ENCODE assay signal across 8 mouse cellular contexts in genomic region chr13:63246332-63246940, GRCm38 (mm10).
DNase-seq lines count a peak whose midpoint lies in the region; ATAC-seq lines count a peak whose summit lies in the region.

No protein-coding gene starts in this region.

- no peak overlapping the region for H3K4me2 ChIP-seq in embryonic facial prominence, embryonic 12.5 days (replicated peaks)
- H3K4me2 ChIP-seq in lung, embryonic 15.5 days = peak overlapping the region; percentile 47
- H3K4me2 ChIP-seq in heart, embryonic 15.5 days = peak overlapping the region; percentile 49

- no peak for ATAC-seq in embryonic facial prominence, embryonic 12.5 days (ENCODE audit: insufficient number of reproducible peaks, insufficient read depth, low FRiP score, low TSS enrichment)
- no peak for ATAC-seq in lung, embryonic 15.5 days (ENCODE audit: borderline replicate concordance, extremely low read depth, low FRiP score, low TSS enrichment)
- no peak for ATAC-seq in heart, embryonic 15.5 days (replicated peaks; ENCODE audit: insufficient number of reproducible peaks, insufficient read depth, low FRiP score, low read depth)

- H3K9ac ChIP-seq in embryonic facial prominence, embryonic 12.5 days = no peak overlapping the region
- no peak overlapping the region for H3K9ac ChIP-seq in lung, embryonic 15.5 days
- H3K9ac ChIP-seq in heart, embryonic 15.5 days = no peak overlapping the region

- WGBS in embryonic facial prominence, embryonic 12.5 days = 68% methylated on average over 12 of the region's 12 CpGs
- 80% methylated on average over 12 of the region's 12 CpGs for WGBS in embryonic facial prominence, embryonic 10.5 days
- 35% methylated on average over 12 of the region's 12 CpGs for WGBS in lung, embryonic 15.5 days
- WGBS in heart, embryonic 15.5 days = 39% methylated on average over 12 of the region's 12 CpGs

- no peak for DNase-seq in embryonic facial prominence, embryonic 10.5 days (ENCODE audit: low spot score)
- no peak for DNase-seq in lung, postnatal 4 days
- peak; percentile 49 for DNase-seq in naive thymus-derived CD4-positive, alpha-beta T cell, adult 2 months (ENCODE audit: low read depth)
- DNase-seq in embryo, embryonic 9.5 days (ENCODE audit: extremely low spot score) = no peak
- DNase-seq in ovary, postnatal 10 days (ENCODE audit: low spot score) = no peak

- H3K36me3 ChIP-seq in embryonic facial prominence, embryonic 12.5 days = peaks cover 15% of the 10 kb centered on the region; the same call in 1 of the 2 replicates
- H3K36me3 ChIP-seq in embryonic facial prominence, embryonic 10.5 days (replicated peaks) = peaks cover 41% of the 10 kb centered on the region
- H3K36me3 ChIP-seq in lung, embryonic 15.5 days = 0 out of 2 replicates have a peak, but pooled peaks cover 7% of the 10 kb centered on the region
- no peaks in the 10 kb centered on the region for H3K36me3 ChIP-seq in heart, embryonic 15.5 days

- H3K27me3 ChIP-seq in embryonic facial prominence, embryonic 12.5 days = no peaks in the 10 kb centered on the region
- H3K27me3 ChIP-seq in embryonic facial prominence, embryonic 10.5 days (replicated peaks; ENCODE audit: low read depth, poor library complexity, severe bottlenecking) = no peaks in the 10 kb centered on the region
- H3K27me3 ChIP-seq in lung, embryonic 15.5 days = no peaks in the 10 kb centered on the region
- H3K27me3 ChIP-seq in heart, embryonic 15.5 days = no peaks in the 10 kb centered on the region

- 0 out of 2 replicates have a peak overlapping the region, but pooled peaks have one; percentile 5 for H3K27ac ChIP-seq in embryonic facial prominence, embryonic 12.5 days
- no peak overlapping the region for H3K27ac ChIP-seq in embryonic facial prominence, embryonic 10.5 days (replicated peaks)
- peak overlapping the region; percentile 45; the same call in 1 of the 2 replicates for H3K27ac ChIP-seq in lung, embryonic 15.5 days
- peak overlapping the region; percentile 74 for H3K27ac ChIP-seq in heart, embryonic 15.5 days

- no peaks in the 10 kb centered on the region for H3K9me3 ChIP-seq in embryonic facial prominence, embryonic 12.5 days
- no peaks in the 10 kb centered on the region for H3K9me3 ChIP-seq in embryonic facial prominence, embryonic 10.5 days
- no peaks in the 10 kb centered on the region for H3K9me3 ChIP-seq in lung, embryonic 15.5 days
- H3K9me3 ChIP-seq in heart, embryonic 15.5 days (replicated peaks) = no peaks in the 10 kb centered on the region

- H3K4me1 ChIP-seq in embryonic facial prominence, embryonic 12.5 days = peaks cover 76% of the 10 kb centered on the region
- H3K4me1 ChIP-seq in embryonic facial prominence, embryonic 10.5 days = peaks cover 66% of the 10 kb centered on the region
- peaks cover 93% of the 10 kb centered on the region for H3K4me1 ChIP-seq in lung, embryonic 15.5 days
- H3K4me1 ChIP-seq in heart, embryonic 15.5 days (replicated peaks) = peaks cover 78% of the 10 kb centered on the region

- H3K4me3 ChIP-seq in embryonic facial prominence, embryonic 12.5 days = no peak overlapping the region
- H3K4me3 ChIP-seq in embryonic facial prominence, embryonic 10.5 days = no peak overlapping the region
- H3K4me3 ChIP-seq in lung, embryonic 15.5 days = peak overlapping the region; percentile 7; the same call in 1 of the 2 replicates
- no peak overlapping the region for H3K4me3 ChIP-seq in heart, embryonic 15.5 days
